Mouse (Mus musculus) liver, embryonic 13.5 days (tissue): ENCODE measurements around the gene Rsrp1. TPM values are rescaled to one million over a fixed set of nuclear protein-coding genes. Genes with fewer than 3 reads are reported as not detected.

Experiments used
- ATAC-seq: fragments of 200-750 bp; cut with Nextera tagmentation; 2 replicates; pipeline ENCODE4 v1.8.0; 2017; ENCODE audit warnings: low read depth, mild to moderate bottlenecking, moderate number of reproducible peaks, moderate library complexity
- DNase-seq: peaks from one replicate; pipeline ENCODE4 v3.0.0; 2022
- H3K27ac ChIP-seq: fragments of 300-500 bp; sonication (generic); 2 replicates; pipeline ENCODE4 v1.5.1; 2015; ENCODE audit warnings: moderate library complexity, mild to moderate bottlenecking, inconsistent platforms
- H3K27me3 ChIP-seq: fragments of 300-500 bp; sonication (generic); 2 replicates; pipeline ENCODE4 v1.6.1; 2015; ENCODE audit warnings: mild to moderate bottlenecking, inconsistent platforms
- H3K36me3 ChIP-seq: fragments of 300-500 bp; sonication (generic); 2 replicates; pipeline ENCODE4 v1.6.1; 2015; ENCODE audit warnings: mild to moderate bottlenecking, inconsistent platforms
- H3K4me1 ChIP-seq: fragments of 300-500 bp; sonication (generic); replicated peaks from 2 replicates; pipeline ENCODE4 v1.6.1; 2015; ENCODE audit warnings: inconsistent platforms
- H3K4me2 ChIP-seq: fragments of 300-500 bp; sonication (generic); 2 replicates; pipeline ENCODE4 v1.6.1; 2015; ENCODE audit warnings: inconsistent platforms, mild to moderate bottlenecking, moderate library complexity
- H3K4me3 ChIP-seq: fragments of 300-500 bp; sonication (generic); replicated peaks from 2 replicates; pipeline ENCODE4 v1.5.1; 2015; ENCODE audit warnings: mild to moderate bottlenecking, inconsistent platforms
- H3K9ac ChIP-seq: fragments of 300-500 bp; sonication (generic); 2 replicates; pipeline ENCODE4 v1.6.1; 2015; ENCODE audit warnings: mild to moderate bottlenecking, inconsistent platforms
- H3K9me3 ChIP-seq: fragments of 300-500 bp; sonication (generic); replicated peaks from 2 replicates; pipeline ENCODE4 v1.6.1; 2016; ENCODE audit warnings: inconsistent platforms
- WGBS: fragments of 180-500 bp; shearing (Covaris S2); methylation state at CpG from one replicate; pipeline ENCODE4 v1.1.7; 2015; ENCODE audit not compliant: insufficient replicate concordance; 5-methylcytosine and 5-hydroxymethylcytosine counted together
- polyA plus RNA-seq: library from polyadenylated mRNA; unstranded; fragments of >200 nt; fragmentation: Nextera tagmentation; extraction: Ambion mirVana; gene quantifications from 2 replicates; pipeline ENCODE4 v1.2.1, GENCODE M21; 2015

Rsrp1 gene
- polyA plus RNA-seq, 1 experiment from 2014 or later = 232 TPM

GRCm38 (mm10) chr4:134939900-134940299 is 16.5 kb downstream of the Rsrp1 start:
- Histone ChIP-seq H3K4me3 (no peak overlapping the region), H3K9ac (no peak overlapping the region), H3K27me3 (peaks cover 31% of the 10 kb centered on the region), H3K27ac (no peak overlapping the region), H3K36me3 (peaks cover 30% of the 10 kb centered on the region), H3K4me1 (no peaks in the 10 kb centered on the region), H3K4me2 (no peak overlapping the region), H3K9me3 (no peaks in the 10 kb centered on the region)
- DNase-seq = no peak
- ATAC-seq = no peak
- 57% methylated on average over 9 of the region's 9 CpGs for WGBS

GRCm38 (mm10) chr4:134943758-134944538 is 20.6 kb downstream of the Rsrp1 start:
- Histone ChIP-seq H3K9ac (no peak overlapping the region), H3K36me3 (no peaks in the 10 kb centered on the region), H3K4me2 (no peak overlapping the region), H3K27ac (no peak overlapping the region), H3K27me3 (peaks cover 39% of the 10 kb centered on the region), H3K4me1 (peaks cover 8% of the 10 kb centered on the region), H3K4me3 (no peak overlapping the region), H3K9me3 (no peaks in the 10 kb centered on the region)
- 46% methylated on average over 27 of the region's 27 CpGs for WGBS
- DNase-seq (no peak), ATAC-seq (no peak)

- Histone ChIP-seq H3K4me3 (peak overlapping the region; percentile 23), H3K27ac (no peak overlapping the region), H3K9me3 (no peaks in the 10 kb centered on the region), H3K9ac (no peak overlapping the region), H3K4me1 (peaks cover 11% of the 10 kb centered on the region), H3K27me3 (peaks cover 39% of the 10 kb centered on the region), H3K36me3 (no peaks in the 10 kb centered on the region), H3K4me2 (peak overlapping the region; percentile 59)
- ATAC-seq (peak; percentile 62; the same call in 1 of the 2 replicates), DNase-seq (peak; percentile 54)
- 9% methylated on average over 17 of the region's 17 CpGs for WGBS
These were observed 22.8 kb downstream of the Rsrp1 start for GRCm38 (mm10) chr4:134946024-134946744.

- peak overlapping the region; percentile 26; the same call in 1 of the 2 replicates for H3K27ac ChIP-seq
- no peak overlapping the region for H3K4me3 ChIP-seq
- DNase-seq (no peak), ATAC-seq (no peak)
- no peaks in the 10 kb centered on the region for H3K9me3 ChIP-seq
- no peaks in the 10 kb centered on the region for H3K36me3 ChIP-seq
- H3K9ac ChIP-seq = no peak overlapping the region
- WGBS = 47% methylated on average over 11 of the region's 11 CpGs
- peaks cover 22% of the 10 kb centered on the region for H3K27me3 ChIP-seq
- H3K4me1 ChIP-seq = peaks cover 11% of the 10 kb centered on the region
- H3K4me2 ChIP-seq = no peak overlapping the region
These were observed 27.2 kb downstream of the Rsrp1 start for GRCm38 (mm10) chr4:134950518-134951091.

- no peak overlapping the region for H3K4me3 ChIP-seq
- H3K27me3 ChIP-seq = peaks cover 45% of the 10 kb centered on the region
- DNase-seq (no peak), ATAC-seq (no peak)
- H3K36me3 ChIP-seq = no peaks in the 10 kb centered on the region
- WGBS = 39% methylated on average over 15 of the region's 15 CpGs
- H3K4me1 ChIP-seq = peaks cover 12% of the 10 kb centered on the region
- no peaks in the 10 kb centered on the region for H3K9me3 ChIP-seq
- no peak overlapping the region for H3K4me2 ChIP-seq
- no peak overlapping the region for H3K27ac ChIP-seq
- H3K9ac ChIP-seq = no peak overlapping the region
These were observed 31.1 kb downstream of the Rsrp1 start for GRCm38 (mm10) chr4:134954461-134954860.

- H3K4me2 ChIP-seq = no peak overlapping the region
- H3K27me3 ChIP-seq = peaks cover 49% of the 10 kb centered on the region
- WGBS = 83% methylated on average over 2 of the region's 2 CpGs
- DNase-seq = no peak
- no peak overlapping the region for H3K9ac ChIP-seq
- no peaks in the 10 kb centered on the region for H3K36me3 ChIP-seq
- H3K9me3 ChIP-seq = no peaks in the 10 kb centered on the region
- no peak overlapping the region for H3K4me3 ChIP-seq
- ATAC-seq = no peak
- peaks cover 12% of the 10 kb centered on the region for H3K4me1 ChIP-seq
- H3K27ac ChIP-seq = no peak overlapping the region
These were observed 31.8 kb downstream of the Rsrp1 start for GRCm38 (mm10) chr4:134955196-134955595.

- Histone ChIP-seq H3K9me3 (no peaks in the 10 kb centered on the region), H3K27me3 (peaks cover 52% of the 10 kb centered on the region), H3K9ac (no peak overlapping the region), H3K36me3 (no peaks in the 10 kb centered on the region), H3K27ac (no peak overlapping the region), H3K4me3 (no peak overlapping the region), H3K4me2 (no peak overlapping the region), H3K4me1 (peaks cover 9% of the 10 kb centered on the region)
- WGBS = 47% methylated on average over 3 of the region's 3 CpGs
- ATAC-seq = peak; percentile 52; the same call in 1 of the 2 replicates
- no peak for DNase-seq
These were observed 32.5 kb downstream of the Rsrp1 start for GRCm38 (mm10) chr4:134955845-134956244.

GRCm38 (mm10) chr4:134956328-134956727 is 32.9 kb downstream of the Rsrp1 start:
- Histone ChIP-seq H3K4me1 (peaks cover 9% of the 10 kb centered on the region), H3K27me3 (peaks cover 57% of the 10 kb centered on the region), H3K9me3 (no peaks in the 10 kb centered on the region), H3K9ac (no peak overlapping the region), H3K4me3 (no peak overlapping the region), H3K4me2 (no peak overlapping the region), H3K36me3 (no peaks in the 10 kb centered on the region), H3K27ac (no peak overlapping the region)
- ATAC-seq = peak; percentile 76
- peak; percentile 60 for DNase-seq
- 8% methylated on average over 3 of the region's 3 CpGs for WGBS

GRCm38 (mm10) chr4:134963021-134963776 is 39.8 kb downstream of the Rsrp1 start:
- Histone ChIP-seq H3K27me3 (peaks cover 33% of the 10 kb centered on the region), H3K9me3 (no peaks in the 10 kb centered on the region), H3K4me3 (peak overlapping the region; percentile 49), H3K4me2 (peak overlapping the region; percentile 69), H3K36me3 (no peaks in the 10 kb centered on the region), H3K27ac (peak overlapping the region; percentile 23; the same call in 1 of the 2 replicates), H3K9ac (peak overlapping the region; percentile 65), H3K4me1 (peaks cover 24% of the 10 kb centered on the region)
- DNase-seq (peak; percentile 72), ATAC-seq (peak; percentile 85)
- WGBS = 19% methylated on average over 19 of the region's 19 CpGs

- 58% methylated on average over 20 of the region's 20 CpGs for WGBS
- no peak overlapping the region; the same call in 1 of the 2 replicates for H3K27ac ChIP-seq
These were observed 44.7 kb downstream of the Rsrp1 start for GRCm38 (mm10) chr4:134967887-134968604.

More at GRCm38 (mm10) chr4:134967887-134968604, 44.7 kb downstream of the Rsrp1 start:
- no peaks in the 10 kb centered on the region for H3K9me3 ChIP-seq
- ATAC-seq (peak; percentile 65), DNase-seq (no peak)
- H3K9ac ChIP-seq = peak overlapping the region; percentile 7; the same call in 1 of the 2 replicates
- H3K4me2 ChIP-seq = peak overlapping the region; percentile 13; the same call in 1 of the 2 replicates
- no peaks in the 10 kb centered on the region for H3K36me3 ChIP-seq
- peaks cover 48% of the 10 kb centered on the region for H3K4me1 ChIP-seq
- H3K4me3 ChIP-seq = no peak overlapping the region
- H3K27me3 ChIP-seq = peaks cover 11% of the 10 kb centered on the region
